Mouse (Mus musculus): ENCODE data around the gene Npnt. TPM values are rescaled to one million over a fixed set of nuclear protein-coding genes. Genes with fewer than 3 reads are reported as not detected.
A peak's percentile ranks its signal among the peaks of the same experiment; 100 is the strongest.

The Npnt gene
- polyA plus RNA-seq, 1 experiment from 2014 or later: 48.0 TPM

GRCm38 (mm10) chr3:132983845-132984485 lies 33.9 kb upstream of the Npnt start:
- no peak for TF ChIP-seq CTCF (IDR thresholded peaks at IDR 0.05; ENCODE audit: low read depth)
- TF ChIP-seq EP300 (optimal IDR thresholded peaks at IDR 0.05): no peak
- Histone ChIP-seq H3K9ac (ENCODE audit: low read length) (no peak overlapping the region), H3K36me3 (ENCODE audit: control insufficient read depth, insufficient read depth, low read length) (peaks cover 3% of the 10 kb centered on the region; the same call in 1 of the 2 replicates), H3K4me3 (ENCODE audit: low read depth, low read length) (no peak overlapping the region), H3K27me3 (ENCODE audit: control insufficient read depth, insufficient read depth, low read length) (no peaks in the 10 kb centered on the region), H3K9me3 (ENCODE audit: control insufficient read depth, low read length) (no peaks in the 10 kb centered on the region), H3K27ac (replicated peaks) (0 out of 2 replicates have a peak overlapping the region, but pooled peaks have one; percentile 14), H3K4me2 (replicated peaks; ENCODE audit: low read depth) (no peak overlapping the region), H3K4me1 (replicated peaks; ENCODE audit: control insufficient read depth, insufficient read depth) (no peaks in the 10 kb centered on the region)
- no peak for ATAC-seq (ENCODE audit: low FRiP score, low TSS enrichment)
- WGBS: 17% methylated on average over 4 of the region's 4 CpGs
- DNase-seq (ENCODE audit: low spot score): no peak

DNA sequence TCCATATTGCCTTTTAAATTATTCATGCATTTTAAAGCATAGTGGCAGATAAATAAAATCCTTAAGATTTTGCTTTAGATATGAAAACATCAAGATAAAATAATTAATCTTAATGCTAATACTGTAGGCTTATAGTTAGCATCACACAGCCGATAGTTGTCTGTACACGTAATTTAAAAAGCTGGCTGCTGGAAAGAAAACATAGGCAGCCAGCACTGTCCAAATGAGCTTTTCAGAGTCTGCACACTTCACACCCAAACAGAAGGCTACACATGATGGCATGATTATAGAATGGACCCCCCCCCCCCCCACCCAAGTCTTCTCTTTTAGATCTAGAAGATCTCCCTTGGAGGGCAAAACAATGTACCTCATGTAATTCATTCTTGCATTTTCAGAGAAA lies 31.9 kb upstream of the Npnt start:
- WGBS: 87% methylated on average over 2 of the region's 2 CpGs
- Histone ChIP-seq H3K9me3 (ENCODE audit: control insufficient read depth, low read length) (no peaks in the 10 kb centered on the region), H3K36me3 (ENCODE audit: control insufficient read depth, insufficient read depth, low read length) (peaks cover 3% of the 10 kb centered on the region; the same call in 1 of the 2 replicates), H3K27me3 (ENCODE audit: control insufficient read depth, insufficient read depth, low read length) (no peaks in the 10 kb centered on the region), H3K4me2 (replicated peaks; ENCODE audit: low read depth) (no peak overlapping the region), H3K4me1 (replicated peaks; ENCODE audit: control insufficient read depth, insufficient read depth) (no peaks in the 10 kb centered on the region), H3K4me3 (ENCODE audit: low read depth, low read length) (no peak overlapping the region), H3K27ac (replicated peaks) (no peak overlapping the region), H3K9ac (ENCODE audit: low read length) (no peak overlapping the region)
- no peak for TF ChIP-seq EP300 (optimal IDR thresholded peaks at IDR 0.05)
- TF ChIP-seq CTCF (IDR thresholded peaks at IDR 0.05; ENCODE audit: low read depth): no peak
- DNase-seq (ENCODE audit: low spot score) (no peak), ATAC-seq (ENCODE audit: low FRiP score, low TSS enrichment) (no peak)

DNA sequence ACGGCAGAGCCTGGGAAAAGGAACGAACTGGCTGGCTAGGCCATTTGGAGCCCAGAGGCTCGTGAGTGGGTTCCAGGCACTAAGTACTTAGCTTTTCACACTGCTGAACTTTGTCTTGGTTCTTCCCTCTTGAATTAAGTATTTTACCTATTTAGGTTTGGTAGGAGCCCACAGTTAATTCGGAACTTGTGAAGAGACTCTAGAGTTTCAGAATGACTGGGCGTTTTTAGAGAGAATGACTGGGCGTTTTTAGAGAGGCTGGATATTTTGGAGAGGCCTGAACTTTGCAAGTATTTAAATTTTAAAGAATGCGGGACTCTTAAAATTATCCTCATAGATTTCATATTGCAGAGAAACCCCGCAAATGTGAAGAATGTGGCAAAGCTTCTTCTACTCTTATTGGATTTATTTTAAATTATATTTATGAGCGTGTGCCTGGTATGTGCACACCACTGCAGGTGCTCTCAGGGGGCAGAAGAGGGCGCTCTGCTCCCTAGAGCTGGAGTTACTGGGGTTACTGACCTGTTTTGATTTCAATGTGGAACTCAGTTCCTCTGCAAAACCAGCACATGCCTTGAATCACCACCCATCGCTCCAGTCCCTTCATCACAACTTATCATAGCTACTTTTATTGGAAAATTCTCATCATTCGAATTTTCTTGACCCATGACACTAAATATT lies 29.8 kb upstream of the Npnt start:
- DNase-seq (ENCODE audit: low spot score) (no peak), ATAC-seq (ENCODE audit: low FRiP score, low TSS enrichment) (no peak)
- H3K36me3 ChIP-seq (ENCODE audit: control insufficient read depth, insufficient read depth, low read length): peaks cover 3% of the 10 kb centered on the region; the same call in 1 of the 2 replicates
- no peaks in the 10 kb centered on the region for H3K4me1 ChIP-seq (replicated peaks; ENCODE audit: control insufficient read depth, insufficient read depth)
- H3K9me3 ChIP-seq (ENCODE audit: control insufficient read depth, low read length): no peaks in the 10 kb centered on the region
- H3K4me2 ChIP-seq (replicated peaks; ENCODE audit: low read depth): no peak overlapping the region
- H3K9ac ChIP-seq (ENCODE audit: low read length): no peak overlapping the region
- 94% methylated on average over 12 of the region's 12 CpGs for WGBS
- H3K27ac ChIP-seq (replicated peaks): no peak overlapping the region
- TF ChIP-seq CTCF (IDR thresholded peaks at IDR 0.05; ENCODE audit: low read depth) (no peak), EP300 (optimal IDR thresholded peaks at IDR 0.05) (no peak)
- no peak overlapping the region for H3K4me3 ChIP-seq (ENCODE audit: low read depth, low read length)
- no peaks in the 10 kb centered on the region for H3K27me3 ChIP-seq (ENCODE audit: control insufficient read depth, insufficient read depth, low read length)

DNA sequence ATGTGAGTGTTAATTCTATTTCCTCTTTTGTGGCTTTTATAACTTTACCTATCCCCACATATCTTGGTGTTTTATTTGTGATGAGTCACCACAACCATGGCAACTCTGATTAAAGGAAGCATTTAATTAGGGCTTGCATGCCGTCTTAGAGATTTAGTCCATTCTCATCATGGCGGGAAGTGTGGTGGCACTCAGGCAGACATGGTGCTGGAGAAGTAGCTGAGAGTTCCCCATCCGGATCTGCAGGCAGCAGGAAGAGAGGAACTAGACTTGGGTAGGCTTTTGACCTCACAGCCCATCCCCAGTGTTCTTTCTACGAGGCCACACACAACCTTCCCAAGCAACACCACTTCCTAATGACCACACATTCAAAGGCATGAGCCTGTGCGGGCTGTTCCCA lies 16.2 kb upstream of the Npnt start:
- H3K36me3 ChIP-seq (ENCODE audit: control insufficient read depth, insufficient read depth, low read length): no peaks in the 10 kb centered on the region
- 69% methylated on average over 5 of the region's 5 CpGs for WGBS
- no peaks in the 10 kb centered on the region for H3K9me3 ChIP-seq (ENCODE audit: control insufficient read depth, low read length)
- DNase-seq (ENCODE audit: low spot score) (no peak), ATAC-seq (ENCODE audit: low FRiP score, low TSS enrichment) (no peak)
- no peaks in the 10 kb centered on the region for H3K27me3 ChIP-seq (ENCODE audit: control insufficient read depth, insufficient read depth, low read length)
- H3K4me2 ChIP-seq (replicated peaks; ENCODE audit: low read depth): no peak overlapping the region
- no peaks in the 10 kb centered on the region for H3K4me1 ChIP-seq (replicated peaks; ENCODE audit: control insufficient read depth, insufficient read depth)
- TF ChIP-seq CTCF (IDR thresholded peaks at IDR 0.05; ENCODE audit: low read depth) (no peak), EP300 (optimal IDR thresholded peaks at IDR 0.05) (no peak)
- H3K9ac ChIP-seq (ENCODE audit: low read length): no peak overlapping the region
- H3K4me3 ChIP-seq (ENCODE audit: low read depth, low read length): no peak overlapping the region
- no peak overlapping the region for H3K27ac ChIP-seq (replicated peaks)

DNA sequence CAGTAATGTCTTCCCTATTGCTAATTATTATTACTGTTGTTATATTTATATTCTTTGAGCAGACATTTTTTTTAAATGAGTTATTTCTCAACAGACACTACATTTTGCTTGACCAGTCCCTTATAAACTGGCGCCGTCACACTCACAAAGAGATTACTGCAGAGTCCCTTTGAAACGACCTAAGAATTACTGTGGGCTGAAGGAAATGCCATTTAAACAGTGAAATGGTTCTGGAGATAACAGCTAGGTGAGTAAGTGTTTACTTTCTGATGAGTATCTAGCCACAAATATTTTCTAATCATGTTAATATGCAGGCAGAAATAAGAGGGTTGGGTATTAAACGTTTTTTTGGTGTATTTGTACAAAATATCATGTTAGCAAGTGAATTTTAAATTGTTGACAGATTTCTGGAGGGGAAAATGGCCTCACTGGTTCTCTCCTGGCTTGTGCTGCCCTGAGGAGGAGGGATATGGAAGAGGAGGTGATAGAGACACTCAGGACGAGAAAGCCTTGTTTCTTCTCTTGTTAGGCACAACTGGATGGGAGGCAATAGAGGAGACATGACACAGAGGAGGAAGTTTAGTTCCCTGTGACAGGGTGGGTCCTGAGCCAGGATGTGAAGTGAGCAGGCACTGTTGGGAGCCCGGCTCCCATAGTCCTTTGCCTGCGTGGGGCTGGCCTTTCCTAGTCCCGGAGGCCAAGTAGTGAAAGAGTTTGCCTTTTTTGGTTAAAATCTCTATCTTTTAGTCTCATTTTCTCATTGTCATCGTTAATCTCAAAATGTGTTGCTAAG lies 14.8 kb upstream of the Npnt start:
- 49% methylated on average over 9 of the region's 9 CpGs for WGBS
- no peaks in the 10 kb centered on the region for H3K27me3 ChIP-seq (ENCODE audit: control insufficient read depth, insufficient read depth, low read length)
- DNase-seq (ENCODE audit: low spot score) (no peak), ATAC-seq (ENCODE audit: low FRiP score, low TSS enrichment) (peak; percentile 56)
- TF ChIP-seq EP300 (optimal IDR thresholded peaks at IDR 0.05) (no peak), CTCF (IDR thresholded peaks at IDR 0.05; ENCODE audit: low read depth) (no peak)
- no peak overlapping the region for H3K4me2 ChIP-seq (replicated peaks; ENCODE audit: low read depth)
- H3K27ac ChIP-seq (replicated peaks): no peak overlapping the region
- no peak overlapping the region for H3K9ac ChIP-seq (ENCODE audit: low read length)
- no peaks in the 10 kb centered on the region for H3K36me3 ChIP-seq (ENCODE audit: control insufficient read depth, insufficient read depth, low read length)
- H3K4me1 ChIP-seq (replicated peaks; ENCODE audit: control insufficient read depth, insufficient read depth): no peaks in the 10 kb centered on the region
- no peaks in the 10 kb centered on the region for H3K9me3 ChIP-seq (ENCODE audit: control insufficient read depth, low read length)
- H3K4me3 ChIP-seq (ENCODE audit: low read depth, low read length): no peak overlapping the region

All from stomach, postnatal 0 days (tissue).